Mouse (Mus musculus) liver, adult 2 months (tissue): ENCODE results near the gene Dhps. TPM values are rescaled to one million over a fixed set of nuclear protein-coding genes. Genes with fewer than 3 reads are reported as not detected.

Experiments used
- DNase-seq: peaks from one replicate; pipeline ENCODE4 v3.0.0-alpha.2; 2011; ENCODE audit warnings: low read depth, low spot score; ENCODE audit errors: extremely low read depth
- H3K27ac ChIP-seq: fragments of 200-500 bp; replicated peaks from 2 replicates; pipeline ENCODE4 v1.5.1; 2012; ENCODE audit warnings: low read depth, mild to moderate bottlenecking, control low read depth, inconsistent platforms, low read length; ENCODE audit not compliant: insufficient read depth
- H3K27me3 ChIP-seq: fragments of 200-500 bp; 2 replicates; pipeline ENCODE4 v1.6.1; 2012; ENCODE audit warnings: mild to moderate bottlenecking, moderate library complexity, low read length, inconsistent platforms; ENCODE audit not compliant: control insufficient read depth, insufficient read depth
- H3K36me3 ChIP-seq: fragments of 200-500 bp; 2 replicates; pipeline ENCODE4 v1.6.1; 2012; ENCODE audit warnings: low read length, inconsistent platforms; ENCODE audit not compliant: control insufficient read depth, insufficient read depth
- H3K4me1 ChIP-seq: fragments of 200-500 bp; 2 replicates; pipeline ENCODE4 v1.6.1; 2011; ENCODE audit warnings: low read length; ENCODE audit not compliant: control insufficient read depth, insufficient read depth
- H3K4me3 ChIP-seq: fragments of 200-500 bp; 2 replicates; pipeline ENCODE4 v1.5.1; 2011; ENCODE audit warnings: low read depth, mild to moderate bottlenecking, control low read depth, low read length, moderate library complexity; ENCODE audit not compliant: insufficient read depth
- H3K79me2 ChIP-seq: fragments of 200-500 bp; 2 replicates; pipeline ENCODE4 v1.6.1; 2012; ENCODE audit warnings: inconsistent platforms, mild to moderate bottlenecking, low read length, moderate library complexity; ENCODE audit not compliant: control insufficient read depth, insufficient read depth
- H3K9ac ChIP-seq: fragments of 200-500 bp; 2 replicates; pipeline ENCODE4 v1.6.1; 2012; ENCODE audit warnings: low read depth, mild to moderate bottlenecking, control low read depth, inconsistent platforms, low read length
- CTCF ChIP-seq: fragments of 200-500 bp; IDR thresholded peaks from 2 replicates; pipeline ENCODE4 v1.5.1; 2011; ENCODE audit warnings: low read depth, low read length, control low read depth
- POLR2A ChIP-seq: fragments of 200-500 bp; IDR thresholded peaks from 2 replicates; pipeline ENCODE4 v1.6.1; 2011; ENCODE audit warnings: low read length, control low read depth; ENCODE audit not compliant: insufficient read depth; ENCODE audit errors: extremely low read depth
- WGBS: fragments of 180-500 bp; shearing (Covaris S2); methylation state at CpG from one replicate; pipeline ENCODE4 v1.1.7; 2018; 5-methylcytosine and 5-hydroxymethylcytosine counted together
- polyA plus RNA-seq: library from polyadenylated mRNA; depleted of rRNA; stranded (reverse); fragments of >200 nt; gene quantifications from 2 replicates; pipeline ENCODE4 v1.2.3, GENCODE M21; 2012; rRNA removed
- total RNA-seq: library from RNA; depleted of rRNA; stranded (reverse); fragments of >200 nt; gene quantifications from 2 replicates; pipeline ENCODE4 v1.2.3, GENCODE M21; 2014; rRNA removed

The Dhps gene
- total RNA-seq, result 14.8 and 15.1 TPM in 2 replicates
- polyA plus RNA-seq, result 14.4 and 20.6 TPM in 2 replicates

DNA sequence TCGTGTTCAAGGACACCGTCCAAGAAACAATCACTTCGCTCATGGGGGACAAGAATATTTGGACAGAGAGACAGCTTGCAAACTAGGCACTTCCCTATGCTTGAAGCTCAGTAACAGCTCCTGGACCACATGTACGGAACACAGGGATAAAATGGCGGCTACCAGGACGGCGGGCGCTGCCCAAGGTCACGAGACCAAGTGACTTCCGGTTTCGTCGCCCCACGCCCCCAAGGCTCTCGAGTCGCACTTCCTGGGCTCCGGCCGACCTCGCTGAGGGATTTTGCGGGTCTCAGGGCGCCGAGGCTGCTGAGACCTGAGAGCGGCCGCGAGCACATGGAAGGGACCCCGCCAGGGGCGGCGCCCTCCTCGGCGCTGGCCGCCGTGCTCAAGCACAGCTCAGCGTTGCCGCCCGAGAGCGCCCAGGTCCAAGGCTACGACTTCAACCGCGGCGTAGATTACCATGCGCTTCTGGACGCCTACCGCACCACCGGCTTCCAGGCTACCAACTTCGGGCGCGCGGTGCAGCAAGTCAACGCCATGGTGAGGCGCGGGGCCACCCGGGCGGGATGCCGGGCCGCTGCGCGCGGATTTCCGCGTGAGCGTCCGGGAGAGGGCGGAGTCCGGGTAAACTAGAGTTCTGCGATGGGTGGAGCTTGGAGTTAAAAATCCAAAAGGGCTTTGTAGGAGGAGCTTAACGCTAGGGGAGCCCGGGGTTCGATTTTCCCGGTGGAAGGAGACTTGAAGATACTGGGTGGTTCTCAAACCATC is at the start of gene Dhps:
Gene Dhps, plus strand, starts transcription at position 244 of the 768 bp plus-strand sequence.
- H3K9ac ChIP-seq, result peak within 1 kb of the TSS; percentile 98
- TF ChIP-seq CTCF (no peak), POLR2A (peak; percentile 77; the same call in 1 of the 2 replicates)
- peak; percentile 83 for DNase-seq
- H3K4me3 ChIP-seq, result peak within 1 kb of the TSS; percentile 97
- peak within 1 kb of the TSS; percentile 99 for H3K27ac ChIP-seq
- H3K27me3 ChIP-seq, result no peaks in the 10 kb centered on the region
- WGBS, result 1% methylated on average over 67 of the region's 68 CpGs
- H3K79me2 ChIP-seq, result peaks cover 9% of the 10 kb centered on the region; the same call in 1 of the 2 replicates
- H3K4me1 ChIP-seq, result peaks cover 5% of the 10 kb centered on the region
- H3K36me3 ChIP-seq, result peaks cover under 1% of the 10 kb centered on the region; the same call in 1 of the 2 replicates

DNA sequence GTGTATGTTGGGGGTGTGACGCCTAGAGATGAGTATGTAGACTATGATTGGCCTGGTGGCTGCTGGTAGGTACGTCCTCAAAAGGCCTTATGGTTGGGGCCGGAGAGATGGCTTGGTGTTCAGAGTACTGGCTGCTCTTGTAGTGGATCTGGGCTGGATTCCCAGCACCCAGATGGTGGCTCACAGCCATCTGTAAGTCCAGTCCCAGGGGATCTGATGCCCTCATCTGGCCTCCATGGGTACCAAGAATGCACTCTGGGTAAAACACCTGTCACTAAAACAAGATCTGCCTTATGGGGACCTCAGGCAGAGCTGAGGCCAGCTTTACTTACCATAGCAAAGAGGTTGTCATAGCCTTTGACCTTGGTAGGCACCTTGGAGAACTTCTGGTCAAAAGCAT is 47.7 kb upstream of the Dhps start:
- no peak overlapping the region for H3K9ac ChIP-seq
- H3K36me3 ChIP-seq, result peaks cover 3% of the 10 kb centered on the region; the same call in 1 of the 2 replicates
- no peak overlapping the region for H3K27ac ChIP-seq
- peaks cover 20% of the 10 kb centered on the region for H3K4me1 ChIP-seq
- WGBS, result 97% methylated on average over 3 of the region's 3 CpGs
- H3K4me3 ChIP-seq, result no peak overlapping the region
- DNase-seq, result no peak
- no peak for TF ChIP-seq CTCF
- TF ChIP-seq POLR2A, result no peak
- no peaks in the 10 kb centered on the region for H3K27me3 ChIP-seq
- peaks cover 26% of the 10 kb centered on the region for H3K79me2 ChIP-seq

DNA sequence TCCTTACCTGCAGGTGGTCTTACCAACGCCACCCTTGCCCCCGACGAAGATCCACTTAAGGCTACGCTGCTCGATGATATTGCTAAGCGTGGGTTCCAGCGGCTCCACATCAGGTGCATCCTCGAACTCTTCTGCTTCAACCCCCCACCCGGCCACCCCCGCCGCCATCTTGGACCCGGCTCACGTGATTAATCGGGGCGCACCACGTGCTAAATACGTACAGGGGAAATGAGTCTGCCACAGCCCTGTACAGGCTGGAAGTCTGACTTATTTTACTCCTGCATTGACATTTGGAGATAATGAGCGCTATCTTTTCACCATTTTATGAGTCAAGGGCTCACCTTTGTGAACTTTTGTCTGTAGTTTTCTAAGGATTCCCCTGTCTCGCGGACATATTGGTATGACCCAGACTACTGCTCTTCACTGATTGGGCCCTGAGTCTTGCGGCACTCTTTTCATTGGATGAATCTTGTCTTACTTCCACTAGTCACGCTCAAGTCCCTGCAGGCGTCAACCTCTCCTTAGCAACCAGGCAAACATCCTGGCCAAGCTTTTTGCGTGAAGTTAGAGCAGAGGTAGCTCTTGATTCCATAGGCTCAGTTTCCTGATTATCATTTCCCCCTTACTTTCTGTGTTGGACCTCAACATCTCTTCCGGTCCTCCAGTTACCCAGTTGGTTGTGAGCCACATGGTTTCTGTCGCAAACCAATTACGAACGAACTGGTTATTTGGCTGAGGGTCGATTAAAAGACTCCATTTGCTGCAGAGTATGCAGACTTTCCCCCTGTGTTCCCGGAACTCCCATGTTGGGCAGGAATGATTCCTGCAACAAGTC is 46.2 kb upstream of the Dhps start, which contains the start of gene Asna1:
Gene Asna1, minus strand, starts transcription at position 184 of the 835 bp plus-strand sequence.
- peak within 1 kb of the TSS; percentile 86 for H3K9ac ChIP-seq
- H3K4me1 ChIP-seq, result peaks cover 21% of the 10 kb centered on the region
- peaks cover 10% of the 10 kb centered on the region for H3K36me3 ChIP-seq
- under 1% methylated on average over 30 of the region's 30 CpGs for whole genome bisulfite sequencing
- H3K4me3 ChIP-seq, result peak within 1 kb of the TSS; percentile 94
- peak within 1 kb of the TSS; percentile 53 for H3K27ac ChIP-seq
- peaks cover 33% of the 10 kb centered on the region for H3K79me2 ChIP-seq
- peak; percentile 95 for DNase-seq
- TF ChIP-seq POLR2A, result no peak
- TF ChIP-seq CTCF, result no peak
- H3K27me3 ChIP-seq, result no peaks in the 10 kb centered on the region

DNA sequence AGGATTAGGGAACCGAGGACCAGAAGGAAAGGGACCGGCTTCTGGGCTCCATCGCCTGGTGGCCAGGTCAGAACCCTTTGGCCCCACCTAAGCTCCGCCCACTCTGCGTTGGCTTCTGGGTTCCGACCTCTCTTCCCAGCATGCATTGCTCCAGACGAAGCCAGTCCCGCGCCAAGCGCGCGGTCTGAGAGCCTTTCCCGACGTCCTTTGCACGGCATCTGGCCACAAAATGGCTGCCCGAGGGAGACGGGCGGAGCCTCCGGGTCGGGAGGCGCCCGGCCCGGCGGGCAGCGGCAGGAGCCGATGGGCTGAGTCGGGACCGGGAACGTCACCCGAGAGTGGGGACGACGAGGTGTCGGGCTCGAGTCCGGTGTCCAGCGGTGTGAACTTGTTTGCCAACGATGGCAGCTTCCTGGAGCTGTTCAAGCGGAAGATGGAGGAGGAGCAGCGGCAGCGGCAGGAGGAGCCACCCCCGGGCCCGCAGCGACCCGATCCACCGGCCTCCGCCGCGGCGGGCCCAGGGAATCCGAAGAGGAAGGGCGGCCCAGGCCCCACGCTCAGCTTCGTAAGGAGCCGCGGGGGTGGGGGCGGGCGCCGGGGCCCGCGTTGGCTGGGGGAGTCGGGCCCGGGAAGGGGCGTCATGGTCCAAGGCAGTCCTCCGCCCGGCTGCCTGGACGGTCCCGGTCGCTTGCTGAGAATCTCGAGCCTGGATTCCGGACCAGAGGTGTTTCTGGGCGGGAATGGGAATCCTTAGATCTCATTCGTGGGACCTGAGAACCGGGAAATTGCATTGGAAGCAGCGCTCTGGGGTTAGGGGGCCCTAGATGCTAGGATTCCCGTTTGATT is 44.7 kb upstream of the Dhps start, which contains the start of gene Trir:
Gene Trir, plus strand, starts transcription at position 154 of the 846 bp plus-strand sequence.
- TF ChIP-seq CTCF (0 out of 2 replicates have a peak, but pooled peaks have one; percentile 7), POLR2A (peak; percentile 95)
- peak; percentile 92 for DNase-seq
- Histone ChIP-seq H3K36me3 (peaks cover 13% of the 10 kb centered on the region), H3K27me3 (no peaks in the 10 kb centered on the region), H3K27ac (peak within 1 kb of the TSS; percentile 85), H3K79me2 (peaks cover 33% of the 10 kb centered on the region), H3K9ac (peak within 1 kb of the TSS; percentile 83), H3K4me3 (peak within 1 kb of the TSS; percentile 75), H3K4me1 (peaks cover 24% of the 10 kb centered on the region)
- under 1% methylated on average over 73 of the region's 75 CpGs for WGBS

DNA sequence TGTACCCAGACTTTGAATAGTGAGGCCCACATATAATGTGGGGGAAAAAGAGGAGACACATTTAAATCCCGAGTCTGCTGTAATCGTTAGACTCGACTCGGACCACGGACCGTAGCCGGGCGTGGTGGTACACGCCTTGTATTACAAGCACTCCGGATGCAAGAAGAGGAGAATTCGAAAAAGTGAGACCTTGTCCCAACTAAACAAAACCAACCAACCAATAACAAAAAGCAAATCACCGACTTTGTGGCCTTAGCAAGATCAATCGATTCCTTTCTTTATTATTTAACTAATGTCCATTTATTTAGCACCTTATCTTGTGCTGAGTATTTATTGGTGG is 44.1 kb upstream of the Dhps start:
- peaks cover 13% of the 10 kb centered on the region for H3K36me3 ChIP-seq
- TF ChIP-seq POLR2A (peak; percentile 63; the same call in 1 of the 2 replicates), CTCF (no peak)
- peak overlapping the region; percentile 83 for H3K9ac ChIP-seq
- H3K4me1 ChIP-seq, result peaks cover 29% of the 10 kb centered on the region
- no peaks in the 10 kb centered on the region for H3K27me3 ChIP-seq
- peaks cover 28% of the 10 kb centered on the region for H3K79me2 ChIP-seq
- H3K27ac ChIP-seq, result peak overlapping the region; percentile 85
- WGBS, result under 1% methylated on average over 13 of the region's 13 CpGs
- H3K4me3 ChIP-seq, result peak overlapping the region; percentile 75
- DNase-seq, result peak; percentile 85
